Mouse (Mus musculus) neural tube, embryonic 14.5 days (tissue): ENCODE data around the gene Clip4. TPM values are rescaled to one million over a fixed set of nuclear protein-coding genes. Genes with fewer than 3 reads are reported as not detected.
"Not testable (repeated sequence)": the region's sequence is repeated elsewhere in the genome, so short reads cannot be mapped to it uniquely, and the experiment has no call there.

Source experiments
- ATAC-seq: fragments of 200-750 bp; cut with Nextera tagmentation; 2 replicates; pipeline ENCODE4 v1.8.0; 2017; ENCODE audit warnings: low read depth, mild to moderate bottlenecking, moderate TSS enrichment, moderate library complexity
- H3K27ac ChIP-seq: fragments of 300-500 bp; sonication (generic); 2 replicates; pipeline ENCODE4 v1.5.1; 2014; ENCODE audit warnings: low read depth, mild to moderate bottlenecking, control low read depth, low read length, moderate library complexity, mixed read lengths
- H3K27me3 ChIP-seq: fragments of 300-500 bp; sonication (generic); 2 replicates; pipeline ENCODE4 v1.6.1; 2014; ENCODE audit warnings: low read length; ENCODE audit not compliant: control insufficient read depth, insufficient read depth
- H3K36me3 ChIP-seq: fragments of 300-500 bp; sonication (generic); 2 replicates; pipeline ENCODE4 v1.6.1; 2014; ENCODE audit warnings: low read length, mixed read lengths; ENCODE audit not compliant: control insufficient read depth, insufficient read depth
- H3K4me1 ChIP-seq: fragments of 300-500 bp; sonication (generic); 2 replicates; pipeline ENCODE4 v1.6.1; 2014; ENCODE audit warnings: low read length; ENCODE audit not compliant: control insufficient read depth, insufficient read depth
- H3K4me2 ChIP-seq: fragments of 300-500 bp; sonication (generic); 2 replicates; pipeline ENCODE4 v1.6.1; 2014; ENCODE audit warnings: mild to moderate bottlenecking, low read depth, low read length, control low read depth
- H3K4me3 ChIP-seq: fragments of 300-500 bp; sonication (generic); 2 replicates; pipeline ENCODE4 v1.5.1; 2014; ENCODE audit warnings: low read depth, low read length, control low read depth, mixed read lengths
- H3K9ac ChIP-seq: fragments of 300-500 bp; sonication (generic); replicated peaks from 2 replicates; pipeline ENCODE4 v1.6.1; 2014; ENCODE audit warnings: low read depth, mild to moderate bottlenecking, control low read depth, low read length, mixed read lengths
- H3K9me3 ChIP-seq: fragments of 300-500 bp; sonication (generic); 2 replicates; pipeline ENCODE4 v1.6.1; 2016; ENCODE audit warnings: low read length; ENCODE audit not compliant: control insufficient read depth
- WGBS: fragments of 180-500 bp; shearing (Covaris S2); extraction: QIAGEN DNeasy Blood & Tissue Kit; methylation state at CpG from one replicate; pipeline ENCODE4 v1.1.7; 2014; 5-methylcytosine and 5-hydroxymethylcytosine counted together
- polyA plus RNA-seq: library from polyadenylated mRNA; unstranded; fragments of >200 nt; fragmentation: Nextera tagmentation; extraction: Ambion mirVana; gene quantifications from 2 replicates; pipeline ENCODE4 v1.2.1, GENCODE M21; 2014

Clip4 gene
- 20.9 and 22.5 TPM in 2 replicates for polyA plus RNA-seq

GRCm38 (mm10) chr17:71768173-71768572 is at the start of gene Clip4:
Clip4 (plus strand) TSS chr17:71768473.
- H3K36me3 ChIP-seq, H3K4me3 ChIP-seq, H3K9me3 ChIP-seq, H3K27me3 ChIP-seq, H3K4me1 ChIP-seq, ATAC-seq, H3K27ac ChIP-seq, H3K4me2 ChIP-seq, H3K9ac ChIP-seq: not testable (repeated sequence)
- 86% methylated on average over 1 of the region's 1 CpGs for WGBS

DNA sequence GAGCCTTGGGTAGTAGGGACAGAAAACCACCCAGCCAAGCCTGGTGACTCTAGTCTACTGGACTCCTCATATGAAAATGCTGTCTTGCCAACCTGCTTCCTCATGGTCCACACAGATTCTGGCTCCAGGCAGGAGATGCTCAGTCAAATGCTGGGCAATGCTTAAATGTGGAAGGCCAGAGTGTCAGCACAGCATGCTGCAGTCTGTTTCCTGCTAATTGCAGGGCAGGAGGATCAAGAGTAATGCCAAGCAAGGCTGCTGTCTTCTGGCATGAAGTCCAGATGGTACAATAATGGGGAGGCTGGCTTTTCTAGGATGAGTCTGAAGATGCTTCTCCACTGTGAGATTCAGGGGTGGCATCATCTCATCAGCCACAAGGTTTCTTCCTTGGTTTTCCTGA is 47.8 kb upstream of the Clip4 start:
- H3K9ac ChIP-seq: no peak overlapping the region
- H3K36me3 ChIP-seq: no peaks in the 10 kb centered on the region
- no peaks in the 10 kb centered on the region for H3K27me3 ChIP-seq
- H3K4me3 ChIP-seq: no peak overlapping the region
- no peak overlapping the region for H3K27ac ChIP-seq
- no peak overlapping the region for H3K4me2 ChIP-seq
- H3K9me3 ChIP-seq: no peaks in the 10 kb centered on the region
- ATAC-seq: no peak
- H3K4me1 ChIP-seq: no peaks in the 10 kb centered on the region

- Histone ChIP-seq H3K4me2 (no peak overlapping the region), H3K27ac (no peak overlapping the region), H3K4me1 (no peaks in the 10 kb centered on the region), H3K9ac (no peak overlapping the region), H3K9me3 (no peaks in the 10 kb centered on the region), H3K36me3 (no peaks in the 10 kb centered on the region), H3K27me3 (no peaks in the 10 kb centered on the region), H3K4me3 (no peak overlapping the region)
- WGBS: 77% methylated on average over 3 of the region's 3 CpGs
- ATAC-seq: no peak
These were observed 47.3 kb upstream of the Clip4 start for GRCm38 (mm10) chr17:71721019-71721418.

- 77% methylated on average over 2 of the region's 2 CpGs for WGBS
- H3K4me3 ChIP-seq: no peak overlapping the region
- H3K4me2 ChIP-seq: no peak overlapping the region
- H3K9ac ChIP-seq: no peak overlapping the region
- no peaks in the 10 kb centered on the region for H3K27me3 ChIP-seq
- ATAC-seq: no peak
- H3K4me1 ChIP-seq: no peaks in the 10 kb centered on the region
- H3K36me3 ChIP-seq: no peaks in the 10 kb centered on the region
- no peak overlapping the region for H3K27ac ChIP-seq
- H3K9me3 ChIP-seq: no peaks in the 10 kb centered on the region
These were observed 37.6 kb upstream of the Clip4 start for GRCm38 (mm10) chr17:71730655-71731054.

DNA sequence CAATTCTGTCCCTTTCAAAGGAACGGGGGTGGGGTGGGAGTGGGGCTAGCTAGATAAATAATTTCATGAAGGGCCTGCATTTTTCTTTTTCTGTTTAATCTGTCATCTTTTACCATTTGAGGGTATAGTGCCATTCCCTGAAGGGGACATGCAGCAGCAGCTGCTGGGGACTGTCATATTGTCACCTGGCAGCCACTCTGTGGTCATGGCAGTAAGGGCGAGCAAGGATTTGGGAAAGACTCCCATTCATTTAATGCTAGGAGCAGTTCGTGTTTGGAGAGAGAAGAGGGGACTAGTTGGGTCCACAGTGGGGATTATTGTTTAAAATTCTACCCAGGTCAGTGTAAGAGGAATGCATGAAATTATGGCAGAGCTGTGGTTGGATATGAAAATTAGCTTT is 31.8 kb upstream of the Clip4 start:
- 84% methylated on average over 3 of the region's 3 CpGs for WGBS
- H3K36me3 ChIP-seq: no peaks in the 10 kb centered on the region
- H3K9me3 ChIP-seq: no peaks in the 10 kb centered on the region
- H3K4me1 ChIP-seq: no peaks in the 10 kb centered on the region
- H3K27me3 ChIP-seq: no peaks in the 10 kb centered on the region
- H3K9ac ChIP-seq: no peak overlapping the region
- H3K27ac ChIP-seq: no peak overlapping the region
- no peak for ATAC-seq
- H3K4me2 ChIP-seq: no peak overlapping the region
- H3K4me3 ChIP-seq: no peak overlapping the region

- Histone ChIP-seq H3K4me1 (0 out of 2 replicates have a peak, but pooled peaks cover 3% of the 10 kb centered on the region), H3K36me3 (no peaks in the 10 kb centered on the region), H3K27ac (no peak overlapping the region), H3K27me3 (no peaks in the 10 kb centered on the region), H3K9ac (no peak overlapping the region), H3K4me3 (no peak overlapping the region), H3K9me3 (no peaks in the 10 kb centered on the region), H3K4me2 (no peak overlapping the region)
- ATAC-seq: no peak
- 84% methylated on average over 3 of the region's 3 CpGs for WGBS
These were observed 26.1 kb upstream of the Clip4 start for GRCm38 (mm10) chr17:71742156-71742555.

DNA sequence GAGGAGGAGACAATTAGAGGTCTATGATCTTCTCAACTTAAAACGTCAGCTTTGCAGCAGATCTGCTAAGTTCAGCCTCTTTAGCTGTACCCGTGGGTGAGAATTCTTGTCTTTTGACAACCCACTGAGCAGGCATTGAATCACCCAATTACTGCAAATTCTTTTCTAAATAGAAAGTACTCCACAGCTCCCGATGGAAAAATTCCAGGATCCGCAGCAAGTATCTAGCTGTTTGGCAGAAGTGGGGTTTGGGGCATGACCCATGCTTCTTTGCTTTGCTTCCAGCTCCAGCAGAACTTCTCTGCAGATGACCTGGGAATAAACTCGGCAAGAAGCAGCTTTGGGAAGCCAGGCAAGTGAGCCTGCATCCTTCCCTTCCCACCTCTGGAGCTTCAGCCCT is 25.3 kb upstream of the Clip4 start:
- Histone ChIP-seq H3K9me3 (no peaks in the 10 kb centered on the region), H3K4me3 (no peak overlapping the region), H3K4me1 (0 out of 2 replicates have a peak, but pooled peaks cover 3% of the 10 kb centered on the region), H3K27ac (no peak overlapping the region), H3K4me2 (no peak overlapping the region), H3K9ac (no peak overlapping the region), H3K36me3 (no peaks in the 10 kb centered on the region), H3K27me3 (no peaks in the 10 kb centered on the region)
- no peak for ATAC-seq
- 28% methylated on average over 5 of the region's 5 CpGs for WGBS

DNA sequence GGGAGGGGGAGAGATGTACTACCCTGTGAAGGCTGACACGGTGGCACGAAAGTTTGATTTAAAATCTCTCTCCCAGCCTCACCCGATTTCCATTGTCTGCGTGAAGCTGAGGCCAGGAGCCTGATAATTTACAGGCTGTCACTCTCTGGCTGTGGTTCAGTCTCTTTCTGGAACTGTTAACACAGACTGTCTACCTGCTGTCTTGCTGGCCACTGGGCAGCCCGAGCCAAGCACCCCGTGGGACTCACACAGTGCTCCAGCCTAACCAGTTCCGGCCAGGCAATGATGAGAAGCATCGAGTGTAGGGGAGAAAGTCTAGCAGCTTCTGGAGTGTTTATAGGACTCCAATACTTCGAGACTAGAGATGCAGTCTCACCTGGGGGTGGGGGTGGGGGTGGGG is 22.2 kb upstream of the Clip4 start:
- no peaks in the 10 kb centered on the region for H3K27me3 ChIP-seq
- H3K9ac ChIP-seq: no peak overlapping the region
- 41% methylated on average over 9 of the region's 9 CpGs for WGBS
- H3K9me3 ChIP-seq: no peaks in the 10 kb centered on the region
- ATAC-seq: peak; percentile 42; the same call in 1 of the 2 replicates
- H3K27ac ChIP-seq: no peak overlapping the region
- H3K36me3 ChIP-seq: no peaks in the 10 kb centered on the region
- H3K4me3 ChIP-seq: no peak overlapping the region
- H3K4me2 ChIP-seq: no peak overlapping the region
- H3K4me1 ChIP-seq: 0 out of 2 replicates have a peak, but pooled peaks cover 3% of the 10 kb centered on the region

DNA sequence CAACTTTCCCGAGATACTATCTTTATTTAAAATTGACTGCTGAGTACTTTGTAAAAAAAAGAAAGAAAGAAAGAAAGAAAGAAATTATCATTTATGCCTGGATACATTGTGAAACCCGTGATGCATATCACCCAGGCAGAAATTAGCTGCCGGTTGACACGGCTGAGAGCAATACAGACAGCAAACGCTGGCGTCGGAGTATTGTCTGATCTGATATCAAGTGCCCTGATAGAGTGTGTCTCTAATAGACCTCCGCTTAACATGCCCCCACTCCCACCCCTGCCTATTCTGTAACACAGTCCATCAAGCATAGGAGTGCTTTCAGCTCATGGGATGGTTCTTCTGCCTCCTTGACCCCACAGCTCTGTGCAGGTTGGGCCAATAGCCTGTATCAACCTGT is 20.7 kb upstream of the Clip4 start:
- Histone ChIP-seq H3K27ac (peak overlapping the region; percentile 48; the same call in 1 of the 2 replicates), H3K4me2 (no peak overlapping the region), H3K4me3 (no peak overlapping the region), H3K9ac (no peak overlapping the region), H3K36me3 (no peaks in the 10 kb centered on the region), H3K9me3 (no peaks in the 10 kb centered on the region), H3K4me1 (0 out of 2 replicates have a peak, but pooled peaks cover 3% of the 10 kb centered on the region), H3K27me3 (no peaks in the 10 kb centered on the region)
- ATAC-seq: no peak; the same call in 1 of the 2 replicates
- 51% methylated on average over 8 of the region's 8 CpGs for WGBS
